Mouse (Mus musculus): ENCODE results near the gene Dapl1. TPM values are rescaled to one million over a fixed set of nuclear protein-coding genes. Genes with fewer than 3 reads are reported as not detected.

The Dapl1 gene
- polyA plus RNA-seq, 1 experiment from 2014 or later: 2.1 TPM

Other genes starting within 250 kb of the Dapl1 start
- 60.7 and 70.6 TPM in 2 replicates for gene Tanc1, start 127.4 kb downstream of the Dapl1 start, polyA plus RNA-seq (2016; fragmentation: Nextera tagmentation; extraction: Ambion mirVana)